Mouse (Mus musculus) Muller cell, postnatal 12 days (primary cell): ENCODE measurements around the gene Pik3c2g.
"Not testable (repeated sequence)": the region's sequence is repeated elsewhere in the genome, so short reads cannot be mapped to it uniquely, and the experiment has no call there.

Experiments used
- DNase-seq: peaks from one replicate; pipeline ENCODE4 v3.0.0-alpha.2; 2015; ENCODE audit errors: inconsistent ontology term

Pik3c2g gene

DNA sequence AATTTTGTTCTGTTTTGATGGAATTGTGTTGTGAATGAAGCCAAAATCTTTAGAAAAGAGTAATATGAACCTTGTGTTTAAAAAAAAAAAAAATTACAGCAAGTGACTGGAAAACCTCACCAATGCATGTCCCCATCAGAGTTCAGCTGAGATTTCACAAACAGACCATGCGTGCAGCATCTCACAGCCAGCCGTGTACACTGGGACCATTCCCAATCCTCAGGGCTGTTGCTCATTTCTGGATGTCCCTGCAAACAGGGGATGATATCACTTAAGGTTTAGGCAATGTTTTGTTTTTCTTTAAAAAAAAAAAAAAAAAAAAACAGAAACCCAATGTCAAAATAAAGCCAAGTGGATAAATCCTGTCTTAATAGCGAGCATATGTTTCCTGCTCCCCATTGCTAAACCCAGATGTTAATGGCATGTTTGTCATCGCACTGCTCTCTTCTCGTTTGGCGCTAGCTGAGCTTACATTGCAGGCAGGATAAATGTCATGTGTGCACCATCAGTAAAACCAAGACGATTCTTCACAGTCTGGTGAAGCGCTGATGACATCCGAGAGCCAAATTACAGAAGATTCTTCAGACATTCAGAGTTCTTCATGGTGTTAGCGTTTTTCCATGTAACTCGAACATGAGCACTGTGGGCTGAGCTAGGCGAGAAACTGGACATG lies 322.1 kb downstream of the Pik3c2g start:
- DNase-seq, result no peak

- DNase-seq, result no peak
Measured at GRCm38 (mm10) chr6:139928766-139929165, 341.7 kb downstream of the Pik3c2g start.

- no peak for DNase-seq
Measured at GRCm38 (mm10) chr6:139934861-139935260, 347.8 kb downstream of the Pik3c2g start.

DNA sequence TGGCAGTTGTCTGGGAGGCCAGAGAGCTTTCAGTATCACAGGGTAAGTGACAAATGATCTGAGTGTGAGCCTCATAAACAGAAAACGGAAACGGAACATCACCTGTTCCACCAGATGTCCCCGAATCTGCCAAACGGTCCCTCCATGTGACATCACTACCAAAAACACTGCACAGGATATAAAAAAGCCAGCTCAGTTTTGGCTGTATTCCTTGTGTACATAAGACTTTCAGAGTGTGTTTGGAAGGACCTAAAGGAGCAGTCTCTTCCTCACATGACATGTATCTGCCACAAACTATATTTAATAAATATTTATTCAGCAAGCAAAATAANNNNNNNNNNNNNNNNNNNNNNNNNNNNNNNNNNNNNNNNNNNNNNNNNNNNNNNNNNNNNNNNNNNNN lies 350.6 kb downstream of the Pik3c2g start:
- DNase-seq, result not testable (repeated sequence)

- no peak for DNase-seq
Measured at GRCm38 (mm10) chr6:139947106-139947879, 360.3 kb downstream of the Pik3c2g start.

DNA sequence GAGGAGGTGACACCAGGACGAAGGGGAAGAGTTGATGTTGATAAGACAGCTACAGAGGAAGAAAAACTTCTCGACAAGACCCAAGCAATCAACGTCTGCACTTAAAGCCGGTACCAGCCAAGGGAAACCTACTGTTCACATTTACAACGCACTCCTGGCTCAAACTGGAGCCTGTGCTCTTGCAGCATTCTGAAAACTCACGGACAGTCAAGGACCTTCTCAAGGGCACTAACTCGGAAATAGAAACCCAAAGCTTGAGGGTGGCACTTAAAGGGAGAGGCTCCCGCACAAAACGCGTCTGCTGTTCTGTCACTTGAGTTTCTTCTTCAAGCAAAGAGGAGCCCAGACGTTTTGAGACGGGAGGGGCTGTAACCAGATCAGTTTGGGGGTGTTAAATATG lies 366.6 kb downstream of the Pik3c2g start:
- DNase-seq, result no peak

DNA sequence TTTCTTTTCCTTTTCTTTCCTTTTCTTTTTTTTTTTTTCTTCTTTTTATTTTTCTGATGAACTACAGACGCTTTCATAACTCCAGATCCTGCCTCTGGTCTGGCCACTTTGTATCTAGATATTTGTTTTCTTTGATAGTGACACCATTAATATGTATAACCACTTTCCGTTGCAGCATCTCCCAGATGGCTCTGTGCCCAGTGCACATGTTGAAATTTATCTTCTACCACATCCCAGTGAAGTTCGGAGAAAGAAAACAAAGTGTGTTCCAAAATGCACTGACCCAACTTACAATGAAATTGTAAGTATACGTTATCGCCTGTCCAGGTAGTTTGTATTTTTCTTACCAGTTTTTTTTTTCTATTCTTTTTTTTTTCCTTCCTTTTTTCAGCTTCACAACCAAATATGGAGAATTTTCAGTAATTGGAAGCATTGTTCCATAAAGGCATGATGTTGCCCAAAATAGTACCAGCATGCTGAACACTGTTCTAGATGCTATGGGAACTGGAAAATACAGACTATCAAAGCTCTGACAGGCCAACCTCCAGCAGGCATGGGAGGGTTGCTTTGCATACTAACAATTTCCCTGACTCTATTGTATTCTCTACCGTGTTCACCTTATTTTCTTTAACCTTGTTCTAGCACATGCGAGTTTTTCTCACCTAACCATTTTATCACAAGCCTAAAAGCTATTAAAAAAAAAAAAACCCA lies 370.7 kb downstream of the Pik3c2g start:
- DNase-seq, result no peak

DNA sequence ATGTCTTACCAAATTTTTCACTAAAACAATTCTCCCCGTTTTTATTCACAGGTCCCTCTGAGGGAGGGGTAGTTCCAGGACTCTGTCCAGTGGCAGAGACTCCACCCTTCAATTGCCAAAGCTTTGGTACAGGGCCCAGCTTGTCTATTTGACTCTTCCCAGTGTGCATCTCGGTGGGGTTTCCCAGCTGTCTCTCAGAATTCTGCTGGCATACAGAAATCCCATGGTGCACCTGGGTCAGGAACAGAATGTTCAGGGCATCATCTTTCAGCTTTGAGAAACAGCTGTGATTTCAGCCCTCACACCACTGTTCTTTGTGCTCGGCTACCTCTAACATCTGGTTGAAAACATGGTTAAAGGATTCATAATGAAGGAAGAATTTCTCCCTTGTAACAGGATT lies 376.8 kb downstream of the Pik3c2g start:
- no peak for DNase-seq

DNA sequence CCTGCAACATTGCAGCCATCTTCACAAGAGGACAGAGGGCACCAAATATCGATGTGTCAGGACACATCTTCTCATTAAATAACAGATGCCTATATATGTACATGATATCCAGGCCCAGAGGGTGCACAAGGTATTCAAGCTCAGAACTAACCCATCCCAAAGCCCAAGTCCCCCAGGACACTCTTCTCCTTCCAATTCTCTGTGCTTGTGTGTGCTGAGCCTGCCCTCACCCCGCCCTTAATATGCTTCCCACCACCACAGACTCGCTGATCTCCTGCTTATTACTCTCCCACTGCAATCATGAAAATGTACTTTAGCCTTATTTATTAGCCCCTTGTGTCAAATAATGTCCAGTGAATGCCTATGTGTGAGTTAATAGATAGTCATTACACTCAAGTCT lies 377.9 kb downstream of the Pik3c2g start:
- DNase-seq, result no peak

DNA sequence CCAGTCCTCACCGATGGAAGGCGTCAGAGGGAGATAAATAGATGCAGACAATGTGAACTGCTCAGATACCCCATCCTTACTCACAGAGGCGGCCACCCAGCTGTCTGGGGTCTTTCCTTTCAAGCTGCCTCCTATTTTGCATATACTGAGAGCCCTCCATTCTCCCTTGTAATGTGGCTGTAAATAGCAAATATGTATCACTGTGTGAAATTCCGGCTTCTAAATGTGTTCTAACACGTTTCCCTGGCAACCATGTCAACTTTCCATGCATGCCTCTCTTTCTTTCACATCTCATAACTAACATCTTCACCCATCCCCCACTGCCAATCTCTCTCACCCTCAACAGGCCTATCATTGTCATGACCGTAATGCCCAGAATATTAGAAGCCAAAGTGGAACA lies 379.7 kb downstream of the Pik3c2g start:
- no peak for DNase-seq

GRCm38 (mm10) chr6:139971608-139972298 lies 384.7 kb downstream of the Pik3c2g start:
- DNase-seq, result no peak

GRCm38 (mm10) chr6:139974668-139975067 lies 387.6 kb downstream of the Pik3c2g start:
- DNase-seq, result no peak

GRCm38 (mm10) chr6:139978114-139978513 lies 391.1 kb downstream of the Pik3c2g start:
- DNase-seq, result no peak

DNA sequence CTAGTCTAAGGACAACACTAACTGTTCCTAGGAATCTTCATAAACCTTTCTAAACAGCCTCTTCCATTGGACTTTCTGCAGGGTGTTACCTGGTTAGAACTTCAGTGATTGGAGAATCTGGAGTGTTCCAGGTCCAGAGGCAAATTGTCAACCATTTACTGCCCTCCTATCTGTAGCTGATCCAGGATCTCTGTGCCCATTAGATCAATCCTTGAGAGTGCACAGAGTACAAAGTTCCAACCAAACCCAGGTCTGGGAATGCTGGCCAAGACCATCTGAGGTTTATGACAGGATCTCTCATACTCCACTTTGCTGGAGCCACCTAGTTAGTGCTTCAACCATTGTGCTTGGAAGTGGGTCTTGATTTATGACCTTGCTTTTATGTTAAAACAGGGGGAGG lies 394.0 kb downstream of the Pik3c2g start:
- no peak for DNase-seq

GRCm38 (mm10) chr6:139984069-139984468 lies 397.0 kb downstream of the Pik3c2g start:
- DNase-seq, result no peak

DNA sequence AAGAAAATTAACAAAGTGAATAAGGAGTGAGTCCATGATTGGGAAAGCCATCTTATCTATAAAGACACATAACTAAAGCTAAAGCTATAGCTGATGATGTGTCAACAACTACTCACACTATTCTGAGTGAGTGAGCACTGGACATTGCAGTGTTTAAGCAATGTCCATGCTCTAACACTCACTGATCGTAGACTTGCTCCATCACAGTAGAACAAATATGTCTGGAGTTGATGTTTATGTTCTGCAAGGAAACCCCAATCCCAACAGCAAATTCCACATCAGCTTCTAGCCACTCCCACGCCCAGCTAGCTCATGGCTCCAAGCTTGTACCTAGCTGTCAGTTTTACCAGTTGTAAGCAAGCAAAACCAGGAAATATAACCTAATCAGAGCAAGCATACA lies 399.5 kb downstream of the Pik3c2g start:
- no peak for DNase-seq

GRCm38 (mm10) chr6:139989075-139989474 lies 402.1 kb downstream of the Pik3c2g start:
- DNase-seq, result no peak

GRCm38 (mm10) chr6:139989597-139989996 lies 402.6 kb downstream of the Pik3c2g start:
- DNase-seq, result no peak

DNA sequence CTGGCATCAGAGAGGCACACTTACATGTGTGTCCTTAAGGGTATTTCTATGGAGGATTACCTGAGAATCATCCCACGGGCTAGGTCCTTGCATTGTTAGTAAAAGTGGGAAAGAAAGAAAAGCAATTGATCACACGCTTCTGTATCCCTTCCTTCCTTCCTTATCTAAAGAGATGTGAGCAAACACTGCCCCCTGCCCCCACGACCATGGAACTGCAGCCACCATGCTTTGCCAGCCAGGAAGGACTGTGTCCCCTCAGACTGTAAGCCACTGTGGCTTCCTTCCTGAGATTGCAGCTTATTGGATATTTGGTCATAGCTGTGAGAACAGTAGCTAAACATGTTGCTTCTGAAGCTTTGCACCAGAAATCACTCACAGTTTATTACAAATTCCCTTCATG lies 418.2 kb downstream of the Pik3c2g start:
- DNase-seq, result no peak
